Mouse (Mus musculus): ENCODE results near the gene Wnt3.

Wnt3 gene

GRCm38 (mm10) chr11:103772505-103773386 lies 1.2 kb upstream of the Wnt3 start:
- peak; percentile 33 for DNase-seq (ENCODE audit: low read depth, low spot score)

- no peak for DNase-seq (ENCODE audit: low read depth, low spot score)
These were observed 229 bp downstream of the Wnt3 start for GRCm38 (mm10) chr11:103774228-103774530.

- DNase-seq (ENCODE audit: low read depth, low spot score), result no peak
These were observed 6.2 kb downstream of the Wnt3 start for GRCm38 (mm10) chr11:103780152-103780551.

- no peak for DNase-seq (ENCODE audit: low read depth, low spot score)
These were observed 16.0 kb downstream of the Wnt3 start for GRCm38 (mm10) chr11:103789951-103790350.

GRCm38 (mm10) chr11:103801128-103801527 lies 27.2 kb downstream of the Wnt3 start:
- DNase-seq (ENCODE audit: low read depth, low spot score), result no peak

GRCm38 (mm10) chr11:103804126-103804525 lies 30.2 kb downstream of the Wnt3 start:
- DNase-seq (ENCODE audit: low read depth, low spot score), result no peak

GRCm38 (mm10) chr11:103804804-103805203 lies 30.9 kb downstream of the Wnt3 start:
- DNase-seq (ENCODE audit: low read depth, low spot score), result no peak

GRCm38 (mm10) chr11:103807966-103808365 lies 34.0 kb downstream of the Wnt3 start:
- no peak for DNase-seq (ENCODE audit: low read depth, low spot score)

- DNase-seq (ENCODE audit: low read depth, low spot score), result peak; percentile 64
These were observed 35.0 kb downstream of the Wnt3 start for GRCm38 (mm10) chr11:103808771-103809610.

GRCm38 (mm10) chr11:103809611-103810598 lies 36.0 kb downstream of the Wnt3 start:
- DNase-seq (ENCODE audit: low read depth, low spot score), result peak; percentile 79

GRCm38 (mm10) chr11:103810631-103811030 lies 36.7 kb downstream of the Wnt3 start:
- DNase-seq (ENCODE audit: low read depth, low spot score), result no peak

GRCm38 (mm10) chr11:103811246-103811645 lies 37.3 kb downstream of the Wnt3 start:
- no peak for DNase-seq (ENCODE audit: low read depth, low spot score)

- no peak for DNase-seq (ENCODE audit: low read depth, low spot score)
These were observed 40.9 kb downstream of the Wnt3 start for GRCm38 (mm10) chr11:103814808-103815207.

- DNase-seq (ENCODE audit: low read depth, low spot score), result no peak
These were observed 42.0 kb downstream of the Wnt3 start for GRCm38 (mm10) chr11:103815986-103816385.

- peak; percentile 93 for DNase-seq (ENCODE audit: low read depth, low spot score)
These were observed 42.8 kb downstream of the Wnt3 start for GRCm38 (mm10) chr11:103816719-103817118.

- no peak for DNase-seq (ENCODE audit: low read depth, low spot score)
These were observed 53.3 kb downstream of the Wnt3 start for GRCm38 (mm10) chr11:103827201-103827600.

- peak; percentile 67 for DNase-seq (ENCODE audit: low read depth, low spot score)
These were observed 54.9 kb downstream of the Wnt3 start for GRCm38 (mm10) chr11:103828866-103829265.

GRCm38 (mm10) chr11:103829956-103830355 lies 56.0 kb downstream of the Wnt3 start:
- no peak for DNase-seq (ENCODE audit: low read depth, low spot score)

GRCm38 (mm10) chr11:103830476-103830875 lies 56.5 kb downstream of the Wnt3 start:
- DNase-seq (ENCODE audit: low read depth, low spot score), result peak; percentile 31

- DNase-seq (ENCODE audit: low read depth, low spot score), result no peak
These were observed 57.8 kb downstream of the Wnt3 start for GRCm38 (mm10) chr11:103831766-103832165.

GRCm38 (mm10) chr11:103832331-103832730 lies 58.4 kb downstream of the Wnt3 start:
- DNase-seq (ENCODE audit: low read depth, low spot score), result no peak
